Mouse (Mus musculus): ENCODE measurements around the gene Stard9. TPM values are rescaled to one million over a fixed set of nuclear protein-coding genes. Genes with fewer than 3 reads are reported as not detected.
A peak's percentile ranks its signal among the peaks of the same experiment; 100 is the strongest.

Stard9 gene
- 4.3 and 4.4 TPM in 2 replicates for polyA plus RNA-seq (2015; fragmentation: Nextera tagmentation; extraction: Ambion mirVana)

GRCm38 (mm10) chr2:120628886-120629735 is at the start of gene Stard9:
Stard9 (plus strand) TSS chr2:120629121.
- WGBS, result 2% methylated on average over 36 of the region's 36 CpGs
- peaks cover 11% of the 10 kb centered on the region; the same call in 1 of the 2 replicates for H3K4me1 ChIP-seq
- H3K9ac ChIP-seq, result peak within 1 kb of the TSS; percentile 48; the same call in 1 of the 2 replicates
- no peaks in the 10 kb centered on the region for H3K9me3 ChIP-seq
- peak; percentile 99 for ATAC-seq (ENCODE audit: insufficient read depth, low FRiP score, low read depth)
- 0 out of 2 replicates have a peak within 1 kb of the TSS, but pooled peaks have one; percentile 51 for H3K27ac ChIP-seq
- H3K4me3 ChIP-seq (replicated peaks), result peak within 1 kb of the TSS; percentile 63
- H3K27me3 ChIP-seq (replicated peaks), result no peaks in the 10 kb centered on the region
- H3K4me2 ChIP-seq, result peak within 1 kb of the TSS; percentile 78
- H3K36me3 ChIP-seq, result no peaks in the 10 kb centered on the region

- Histone ChIP-seq H3K4me3 (replicated peaks) (no peak overlapping the region), H3K4me2 (no peak overlapping the region), H3K27me3 (replicated peaks) (no peaks in the 10 kb centered on the region), H3K4me1 (no peaks in the 10 kb centered on the region), H3K27ac (no peak overlapping the region), H3K36me3 (peaks cover 8% of the 10 kb centered on the region; the same call in 1 of the 2 replicates), H3K9me3 (no peaks in the 10 kb centered on the region), H3K9ac (no peak overlapping the region)
- ATAC-seq (ENCODE audit: insufficient read depth, low FRiP score, low read depth), result no peak
- 86% methylated on average over 5 of the region's 5 CpGs for WGBS
Observed at GRCm38 (mm10) chr2:120589759-120590158, 39.2 kb upstream of the Stard9 start.

DNA sequence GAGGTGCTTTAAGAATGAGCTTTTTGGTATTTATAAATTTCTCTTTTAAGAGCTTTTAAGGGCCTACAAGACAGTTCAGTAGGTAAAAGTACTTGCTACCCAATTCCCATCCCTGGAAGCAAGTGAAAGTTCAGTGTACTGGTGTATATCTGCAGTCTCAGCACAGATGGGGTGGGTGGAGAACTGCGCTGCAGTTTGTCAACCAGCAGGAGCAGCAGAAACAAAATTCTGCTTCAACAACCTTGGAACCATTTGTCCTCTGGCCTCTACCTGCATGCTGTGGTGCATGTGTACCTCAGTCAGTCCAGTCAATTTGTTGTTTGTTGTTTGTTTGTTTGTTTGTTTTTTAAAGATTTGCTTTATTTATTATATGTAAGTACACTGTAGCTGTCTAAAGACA is 36.7 kb upstream of the Stard9 start:
- H3K4me1 ChIP-seq, result no peaks in the 10 kb centered on the region
- no peak for ATAC-seq (ENCODE audit: insufficient read depth, low FRiP score, low read depth)
- H3K27ac ChIP-seq, result no peak overlapping the region
- no peaks in the 10 kb centered on the region for H3K27me3 ChIP-seq (replicated peaks)
- H3K9me3 ChIP-seq, result no peaks in the 10 kb centered on the region
- H3K4me3 ChIP-seq (replicated peaks), result no peak overlapping the region
- H3K36me3 ChIP-seq, result peaks cover 26% of the 10 kb centered on the region
- WGBS, result 95% methylated on average over 1 of the region's 1 CpGs
- no peak overlapping the region for H3K4me2 ChIP-seq
- H3K9ac ChIP-seq, result no peak overlapping the region

DNA sequence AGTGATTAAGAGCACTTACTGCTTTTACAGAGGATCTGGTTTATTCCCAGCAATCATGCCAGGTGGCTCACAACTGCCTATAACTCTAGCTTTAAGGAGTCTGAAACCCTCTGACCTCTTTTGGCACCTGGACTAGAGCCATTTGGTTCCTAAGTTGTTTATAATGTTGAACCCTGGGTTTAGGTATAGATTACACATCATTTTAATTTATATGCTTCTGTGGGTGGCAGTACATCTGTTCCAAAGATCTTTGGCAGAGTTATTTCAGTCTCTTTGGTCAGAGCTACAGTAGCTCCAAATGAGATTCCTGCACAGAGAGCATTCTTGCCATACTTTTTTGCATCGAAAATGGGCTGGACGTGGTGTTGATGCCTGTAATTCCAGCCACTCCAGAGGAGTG is 31.2 kb upstream of the Stard9 start:
- Histone ChIP-seq H3K4me3 (replicated peaks) (no peak overlapping the region), H3K27ac (no peak overlapping the region), H3K4me1 (no peaks in the 10 kb centered on the region), H3K9ac (no peak overlapping the region), H3K27me3 (replicated peaks) (no peaks in the 10 kb centered on the region), H3K4me2 (no peak overlapping the region), H3K9me3 (no peaks in the 10 kb centered on the region), H3K36me3 (peaks cover 28% of the 10 kb centered on the region)
- 79% methylated on average over 2 of the region's 2 CpGs for WGBS
- no peak for ATAC-seq (ENCODE audit: insufficient read depth, low FRiP score, low read depth)

GRCm38 (mm10) chr2:120599506-120599905 is 29.4 kb upstream of the Stard9 start:
- Histone ChIP-seq H3K9ac (no peak overlapping the region), H3K9me3 (no peaks in the 10 kb centered on the region), H3K27me3 (replicated peaks) (no peaks in the 10 kb centered on the region), H3K4me2 (no peak overlapping the region), H3K36me3 (peaks cover 28% of the 10 kb centered on the region), H3K4me1 (no peaks in the 10 kb centered on the region), H3K27ac (no peak overlapping the region), H3K4me3 (replicated peaks) (no peak overlapping the region)
- WGBS, result 89% methylated on average over 4 of the region's 4 CpGs
- no peak for ATAC-seq (ENCODE audit: insufficient read depth, low FRiP score, low read depth)

GRCm38 (mm10) chr2:120606021-120606690 is 22.8 kb upstream of the Stard9 start:
- 89% methylated on average over 6 of the region's 6 CpGs for WGBS
- no peak for ATAC-seq (ENCODE audit: insufficient read depth, low FRiP score, low read depth)

GRCm38 (mm10) chr2:120608830-120609723 is 19.8 kb upstream of the Stard9 start, which contains the start of the genes Haus2 and Lrrc57:
Haus2 (plus strand) TSS chr2:120609383.
Lrrc57 (minus strand) TSS chr2:120609520.
- WGBS, result under 1% methylated on average over 52 of the region's 52 CpGs
- Histone ChIP-seq H3K27me3 (replicated peaks) (no peaks in the 10 kb centered on the region), H3K4me1 (peaks cover 9% of the 10 kb centered on the region), H3K4me2 (peak within 1 kb of the TSS; percentile 91), H3K9ac (peak within 1 kb of the TSS; percentile 74), H3K36me3 (no peaks in the 10 kb centered on the region), H3K4me3 (replicated peaks) (peak within 1 kb of the TSS; percentile 90), H3K27ac (peak within 1 kb of the TSS; percentile 94), H3K9me3 (no peaks in the 10 kb centered on the region)
- ATAC-seq (ENCODE audit: insufficient read depth, low FRiP score, low read depth), result peak; percentile 98

More at GRCm38 (mm10) chr2:120606021-120606690, 22.8 kb upstream of the Stard9 start:
- H3K9me3 ChIP-seq, result no peaks in the 10 kb centered on the region
- no peak overlapping the region for H3K9ac ChIP-seq
- H3K4me3 ChIP-seq (replicated peaks), result no peak overlapping the region
- H3K27me3 ChIP-seq (replicated peaks), result no peaks in the 10 kb centered on the region
- no peaks in the 10 kb centered on the region for H3K36me3 ChIP-seq
- peaks cover 9% of the 10 kb centered on the region for H3K4me1 ChIP-seq
- no peak overlapping the region for H3K27ac ChIP-seq
- H3K4me2 ChIP-seq, result no peak overlapping the region

- ATAC-seq (ENCODE audit: insufficient read depth, low FRiP score, low read depth), result no peak
- no peak overlapping the region for H3K27ac ChIP-seq
- peaks cover 11% of the 10 kb centered on the region for H3K36me3 ChIP-seq
- H3K4me3 ChIP-seq (replicated peaks), result no peak overlapping the region
- H3K4me1 ChIP-seq, result no peaks in the 10 kb centered on the region
- H3K9ac ChIP-seq, result no peak overlapping the region
- 86% methylated on average over 5 of the region's 5 CpGs for WGBS
- H3K4me2 ChIP-seq, result no peak overlapping the region
- H3K27me3 ChIP-seq (replicated peaks), result no peaks in the 10 kb centered on the region
- H3K9me3 ChIP-seq, result no peaks in the 10 kb centered on the region
Observed at GRCm38 (mm10) chr2:120616279-120617163, 12.4 kb upstream of the Stard9 start.

GRCm38 (mm10) chr2:120619538-120619937 is 9.4 kb upstream of the Stard9 start:
- Histone ChIP-seq H3K27ac (no peak overlapping the region), H3K4me3 (replicated peaks) (no peak overlapping the region), H3K27me3 (replicated peaks) (no peaks in the 10 kb centered on the region), H3K9ac (no peak overlapping the region), H3K9me3 (no peaks in the 10 kb centered on the region), H3K36me3 (peaks cover 11% of the 10 kb centered on the region), H3K4me1 (no peaks in the 10 kb centered on the region), H3K4me2 (no peak overlapping the region)
- 100% methylated on average over 1 of the region's 1 CpGs for WGBS
- ATAC-seq (ENCODE audit: insufficient read depth, low FRiP score, low read depth), result no peak

DNA sequence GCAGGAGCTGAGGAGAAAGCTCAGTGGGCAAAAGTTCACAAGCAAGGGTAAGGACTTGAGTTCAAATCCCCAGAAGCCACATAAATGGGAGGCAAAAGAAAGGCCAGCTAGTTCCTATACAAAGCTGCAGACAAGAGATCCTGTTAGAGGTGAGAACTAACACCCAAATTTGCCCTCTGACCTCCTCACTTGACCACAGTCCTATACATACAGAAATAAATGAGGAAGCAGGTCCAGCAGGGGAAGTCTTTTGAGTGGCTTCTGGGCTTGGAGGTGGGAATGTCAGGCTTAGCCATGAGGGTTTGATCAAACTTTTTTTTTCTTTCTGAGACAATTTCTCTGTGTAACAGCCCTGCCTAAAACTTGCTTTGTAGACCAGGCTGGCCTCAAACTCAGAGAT is 6.0 kb upstream of the Stard9 start:
- Histone ChIP-seq H3K4me3 (replicated peaks) (no peak overlapping the region), H3K36me3 (peaks cover 7% of the 10 kb centered on the region), H3K4me2 (no peak overlapping the region), H3K27ac (no peak overlapping the region), H3K9me3 (no peaks in the 10 kb centered on the region), H3K27me3 (replicated peaks) (no peaks in the 10 kb centered on the region), H3K4me1 (no peaks in the 10 kb centered on the region), H3K9ac (no peak overlapping the region)
- ATAC-seq (ENCODE audit: insufficient read depth, low FRiP score, low read depth), result no peak

Data from stomach, embryonic 15.5 days (tissue).